Mouse (Mus musculus) spleen, adult 2 months (tissue): ENCODE results near the gene Prnd.

Source experiments
- CTCF ChIP-seq: fragments of 200-500 bp; IDR thresholded peaks from 2 replicates; pipeline ENCODE4 v1.5.1; 2011; ENCODE audit warnings: mild to moderate bottlenecking, inconsistent platforms; ENCODE audit not compliant: insufficient read depth, insufficient read length, insufficient replicate concordance; ENCODE audit errors: extremely low read depth
- POLR2A ChIP-seq: fragments of 200-500 bp; IDR thresholded peaks from 2 replicates; pipeline ENCODE4 v1.6.1; 2011; ENCODE audit warnings: low read depth, low read length, inconsistent platforms

DNA sequence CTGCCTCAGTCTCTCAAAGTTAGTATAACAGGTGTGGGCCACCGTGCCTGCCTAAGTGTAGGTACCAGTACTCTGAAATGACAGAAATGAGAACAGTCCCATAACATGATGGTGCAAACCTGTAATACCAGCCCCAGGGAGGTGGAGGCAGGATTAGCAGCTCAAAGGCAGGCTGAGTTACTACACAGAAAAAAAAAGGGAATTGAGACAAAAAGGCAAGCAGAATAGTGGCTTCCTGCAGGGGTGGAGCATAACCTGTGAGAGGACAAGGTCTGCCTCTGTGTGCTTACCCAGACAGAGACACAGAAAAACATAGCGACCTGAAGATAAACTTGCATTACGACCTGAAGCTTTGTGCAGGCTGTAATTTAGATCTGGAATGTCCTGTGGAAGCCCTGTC lies 26.0 kb downstream of the Prnd start:
- TF ChIP-seq POLR2A (no peak), CTCF (no peak)
